In the genomic region with DNA sequence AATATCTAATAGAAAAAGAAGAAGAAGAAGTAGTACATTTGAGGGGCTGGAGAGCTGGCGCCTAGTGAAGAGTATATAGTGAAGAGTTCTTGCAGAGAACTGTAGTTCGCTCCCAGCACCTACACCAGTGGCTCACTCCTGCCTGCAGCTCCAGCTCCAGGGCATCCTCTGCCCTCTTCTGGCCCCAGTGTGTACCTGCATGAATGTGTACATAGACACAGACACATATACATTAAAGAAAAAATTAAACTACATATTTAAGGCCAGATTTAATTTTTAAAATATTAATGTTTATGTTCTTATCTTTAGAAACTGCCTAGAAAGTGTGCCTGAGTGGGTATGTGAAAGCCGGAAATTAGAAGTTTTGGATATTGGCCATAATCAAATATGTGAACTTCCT, we compare ENCODE assay signal across 14 mouse cellular contexts.
DNase-seq lines count a peak whose midpoint lies in the region; ATAC-seq and TF ChIP-seq lines count a peak whose summit lies in the region.
"Had no signal": no experiment of that assay in that cellular context is flagged by ENCODE, and none has a peak within 500 bp of the region (broad histone marks: within the 10 kb centered on the region; RNA-seq: fewer than 3 reads in every experiment).

No protein-coding gene starts in this region.

- no peaks in the 10 kb centered on the region for H3K27me3 ChIP-seq in hindbrain, postnatal 0 days (ENCODE audit: insufficient read depth, low read length)
- H3K27me3 ChIP-seq in hindbrain, embryonic 14.5 days (ENCODE audit: control insufficient read depth, insufficient read depth, low read length): no peaks in the 10 kb centered on the region
- H3K27me3 ChIP-seq in lung, postnatal 0 days (replicated peaks; ENCODE audit: insufficient read depth, low read length): no peaks in the 10 kb centered on the region
- H3K27me3 ChIP-seq in ES-Bruce4 (ENCODE audit: control insufficient read depth, insufficient read depth, low read length, poor library complexity, severe bottlenecking): no peaks in the 10 kb centered on the region
- H3K27me3 ChIP-seq: hindbrain, embryonic 15.5 days; neural tube, embryonic 13.5 days had no signal

- TF ChIP-seq CTCF in hindbrain, postnatal 0 days (IDR thresholded peaks at IDR 0.05; ENCODE audit: low read depth): peak; percentile 32
- TF ChIP-seq CTCF in lung, postnatal 0 days (IDR thresholded peaks at IDR 0.05): peak; percentile 49
- peak; percentile 57 for TF ChIP-seq CTCF in ES-Bruce4 (IDR thresholded peaks at IDR 0.05; ENCODE audit: low read depth, low read length)

- ATAC-seq in hindbrain, postnatal 0 days: no peak
- no peak for ATAC-seq in hindbrain, embryonic 14.5 days (ENCODE audit: low FRiP score)
- ATAC-seq in lung, postnatal 0 days: no peak
- peak; percentile 58; the same call in 1 of the 2 replicates for ATAC-seq in megakaryocyte progenitor cell, adult 5-6 weeks (replicated peaks; ENCODE audit: poor library complexity)
- no peak; the same call in 1 of the 2 replicates for ATAC-seq in granulocyte monocyte progenitor cell, adult 5-6 weeks (replicated peaks; ENCODE audit: poor library complexity, severe bottlenecking)

- WGBS in hindbrain, postnatal 0 days: 95% methylated on average over 3 of the region's 3 CpGs
- WGBS in hindbrain, embryonic 14.5 days: 95% methylated on average over 3 of the region's 3 CpGs
- 92% methylated on average over 3 of the region's 3 CpGs for WGBS in lung, postnatal 0 days

- no peaks in the 10 kb centered on the region for H3K9me3 ChIP-seq in hindbrain, postnatal 0 days (ENCODE audit: low read length)
- H3K9me3 ChIP-seq in hindbrain, embryonic 14.5 days (ENCODE audit: control insufficient read depth, low read length): no peaks in the 10 kb centered on the region
- H3K9me3 ChIP-seq in lung, postnatal 0 days (ENCODE audit: low read length): no peaks in the 10 kb centered on the region
- no peaks in the 10 kb centered on the region for H3K9me3 ChIP-seq in ES-Bruce4 (replicated peaks; ENCODE audit: control insufficient read depth, insufficient read depth, low read length, poor library complexity, severe bottlenecking)
- H3K9me3 ChIP-seq: hindbrain, embryonic 15.5 days; neural tube, embryonic 13.5 days had no signal

- DNase-seq in hindbrain, postnatal 0 days (ENCODE audit: low spot score): no peak
- no peak for DNase-seq in hindbrain, embryonic 14.5 days (ENCODE audit: low spot score)
- no peak for DNase-seq in lung, postnatal 0 days (ENCODE audit: low spot score)
- no peak for DNase-seq in lung, postnatal 25 days (ENCODE audit: low spot score)
- DNase-seq in gastrocnemius, adult 8-10 months (ENCODE audit: low spot score in 2 of 2): no peak
- DNase-seq: adrenal gland, postnatal 10 days; kidney, postnatal 25 days; midbrain, embryonic 14.5 days had no signal

- H3K4me2 ChIP-seq in hindbrain, postnatal 0 days (ENCODE audit: low read depth, low read length): no peak overlapping the region
- H3K4me2 ChIP-seq in hindbrain, embryonic 14.5 days (replicated peaks): no peak overlapping the region
- no peak overlapping the region for H3K4me2 ChIP-seq in lung, postnatal 0 days (replicated peaks; ENCODE audit: low read depth, low read length)
- H3K4me2 ChIP-seq: hindbrain, embryonic 15.5 days; neural tube, embryonic 13.5 days had no signal

- no peak overlapping the region for H3K27ac ChIP-seq in hindbrain, postnatal 0 days
- H3K27ac ChIP-seq in hindbrain, embryonic 14.5 days: no peak overlapping the region
- H3K27ac ChIP-seq in lung, postnatal 0 days (ENCODE audit: low read length): no peak overlapping the region
- H3K27ac ChIP-seq in ES-Bruce4 (ENCODE audit: insufficient read depth, low read length): no peak overlapping the region
- H3K27ac ChIP-seq: hindbrain, embryonic 15.5 days; neural tube, embryonic 13.5 days had no signal

- H3K4me3 ChIP-seq in hindbrain, postnatal 0 days (ENCODE audit: low read length): no peak overlapping the region
- H3K4me3 ChIP-seq in hindbrain, embryonic 14.5 days (replicated peaks; ENCODE audit: low read length): no peak overlapping the region
- no peak overlapping the region for H3K4me3 ChIP-seq in lung, postnatal 0 days (ENCODE audit: low read depth, low read length)
- H3K4me3 ChIP-seq in ES-Bruce4 (ENCODE audit: low read depth, low read length): no peak overlapping the region
- H3K4me3 ChIP-seq: erythroblast, embryonic 14.5 days; hindbrain, embryonic 15.5 days; neural tube, embryonic 13.5 days had no signal

- TF ChIP-seq POLR2A in ES-Bruce4 (IDR thresholded peaks at IDR 0.05; ENCODE audit: insufficient read depth, low read length): no peak

- H3K36me3 ChIP-seq in hindbrain, postnatal 0 days (ENCODE audit: insufficient read depth, low read length): peaks cover 29% of the 10 kb centered on the region
- H3K36me3 ChIP-seq in hindbrain, embryonic 14.5 days (replicated peaks; ENCODE audit: control insufficient read depth, insufficient read depth): peaks cover 40% of the 10 kb centered on the region
- 0 out of 2 replicates have a peak, but pooled peaks cover 8% of the 10 kb centered on the region for H3K36me3 ChIP-seq in lung, postnatal 0 days (ENCODE audit: insufficient read depth, low read length)
- no peaks in the 10 kb centered on the region; the same call in 1 of the 2 replicates for H3K36me3 ChIP-seq in ES-Bruce4 (ENCODE audit: control insufficient read depth, insufficient read depth, low read length, poor library complexity, severe bottlenecking)

- no peak overlapping the region for H3K9ac ChIP-seq in hindbrain, postnatal 0 days (replicated peaks; ENCODE audit: low read length)
- no peak overlapping the region for H3K9ac ChIP-seq in hindbrain, embryonic 14.5 days
- no peak overlapping the region for H3K9ac ChIP-seq in lung, postnatal 0 days (replicated peaks; ENCODE audit: low read depth)
- no peak overlapping the region for H3K9ac ChIP-seq in ES-Bruce4 (ENCODE audit: low read depth, poor library complexity, severe bottlenecking)
- H3K9ac ChIP-seq: hindbrain, embryonic 15.5 days; neural tube, embryonic 13.5 days had no signal

- no peaks in the 10 kb centered on the region for H3K4me1 ChIP-seq in hindbrain, postnatal 0 days (ENCODE audit: insufficient read depth, low read length)
- H3K4me1 ChIP-seq in hindbrain, embryonic 14.5 days (replicated peaks; ENCODE audit: control insufficient read depth, insufficient read depth, low read length): no peaks in the 10 kb centered on the region
- no peaks in the 10 kb centered on the region for H3K4me1 ChIP-seq in lung, postnatal 0 days (ENCODE audit: insufficient read depth, low read depth, low read length)
- no peaks in the 10 kb centered on the region for H3K4me1 ChIP-seq in ES-Bruce4 (ENCODE audit: control insufficient read depth, insufficient read depth, low read length)
- H3K4me1 ChIP-seq: hindbrain, embryonic 15.5 days; neural tube, embryonic 13.5 days had no signal

- TF ChIP-seq EP300 in lung, postnatal 0 days (IDR thresholded peaks at IDR 0.05): no peak
- no peak for TF ChIP-seq EP300 in ES-Bruce4 (IDR thresholded peaks at IDR 0.05; ENCODE audit: insufficient read depth, low read depth, low read length)
